Mouse (Mus musculus) embryonic fibroblast, embryonic 13.5 days (primary cell): ENCODE results near the gene Rccd1.

Experiments used
- CTCF ChIP-seq: IDR thresholded peaks from 2 replicates; pipeline ENCODE4 v1.5.1; 2011; ENCODE audit warnings: mild to moderate bottlenecking, control low read depth, low read length, moderate library complexity, borderline replicate concordance; ENCODE audit not compliant: insufficient read depth
- POLR2A ChIP-seq: IDR thresholded peaks from 2 replicates; pipeline ENCODE4 v1.6.1; 2011; ENCODE audit warnings: low read depth, mild to moderate bottlenecking, control low read depth, low read length, moderate library complexity

GRCm38 (mm10) chr7:80281646-80282045 is 42.6 kb downstream of the Rccd1 start:
- TF ChIP-seq CTCF (no peak), POLR2A (no peak)
